Mouse (Mus musculus) stomach, postnatal 0 days (tissue): ENCODE measurements around the gene Ccdc92b.

ENCODE experiments used
- CTCF ChIP-seq: IDR thresholded peaks from 2 replicates; pipeline ENCODE4 v1.5.1; 2016; ENCODE audit warnings: antibody characterized with exemption, low read depth, mild to moderate bottlenecking, moderate library complexity
- EP300 ChIP-seq: optimal IDR thresholded peaks from 2 replicates; pipeline ENCODE3; 2016; ENCODE audit warnings: antibody characterized with exemption

DNA sequence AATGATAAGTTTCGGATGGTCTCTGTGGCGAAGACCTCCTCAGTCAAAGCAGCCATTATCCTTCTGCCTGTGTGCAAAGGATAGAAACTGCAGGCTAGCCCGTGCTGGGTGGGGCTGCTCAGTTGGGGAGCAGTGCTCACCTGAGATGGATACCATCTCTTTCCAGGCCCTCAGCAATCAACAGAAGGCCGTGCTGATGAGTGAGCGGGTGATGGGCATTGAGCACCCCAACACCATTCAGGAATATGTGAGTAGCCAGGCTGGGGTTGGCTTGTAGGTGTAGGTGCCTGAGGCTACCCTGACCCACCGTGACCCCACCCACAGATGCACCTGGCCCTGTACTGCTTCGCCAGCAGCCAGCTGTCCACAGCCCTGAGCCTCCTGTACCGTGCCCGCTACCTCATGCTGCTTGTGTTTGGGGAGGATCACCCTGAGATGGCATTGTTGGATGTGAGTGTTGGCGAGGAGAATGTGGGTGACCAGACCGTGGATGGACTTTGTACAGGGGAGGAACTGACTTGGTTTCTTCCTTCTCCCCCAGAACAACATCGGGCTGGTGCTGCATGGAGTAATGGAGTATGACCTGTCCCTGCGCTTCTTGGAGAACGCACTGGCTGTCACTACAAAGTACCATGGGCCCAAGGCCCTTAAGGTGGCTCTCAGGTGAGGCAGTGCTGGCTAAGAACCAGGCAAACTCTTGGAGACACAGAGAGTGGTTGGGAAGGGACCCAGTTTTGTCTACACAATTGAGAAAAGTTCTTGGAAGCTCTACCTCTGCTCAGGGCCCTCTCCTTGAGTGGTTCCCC lies 47.6 kb downstream of the Ccdc92b start:
- no peak for TF ChIP-seq EP300
- TF ChIP-seq CTCF: no peak
